Mouse (Mus musculus): ENCODE measurements around the gene Pdhx.

Gene Pdhx

GRCm38 (mm10) chr2:102990301-102990702 lies 83.0 kb downstream of the Pdhx start:
- peak; percentile 76 for DNase-seq (ENCODE audit: low read depth, low spot score)

- DNase-seq (ENCODE audit: low read depth, low spot score) = no peak
Measured at GRCm38 (mm10) chr2:102989446-102989845, 83.9 kb downstream of the Pdhx start.

GRCm38 (mm10) chr2:102987708-102988010 lies 85.7 kb downstream of the Pdhx start:
- no peak for DNase-seq (ENCODE audit: low read depth, low spot score)

GRCm38 (mm10) chr2:102986964-102987707 lies 86.2 kb downstream of the Pdhx start:
- DNase-seq (ENCODE audit: low read depth, low spot score) = no peak

GRCm38 (mm10) chr2:102986424-102986823 lies 86.9 kb downstream of the Pdhx start:
- DNase-seq (ENCODE audit: low read depth, low spot score) = no peak

- no peak for DNase-seq (ENCODE audit: low read depth, low spot score)
Measured at GRCm38 (mm10) chr2:102982822-102983221, 90.5 kb downstream of the Pdhx start.

GRCm38 (mm10) chr2:102981446-102982314 lies 91.6 kb downstream of the Pdhx start:
- DNase-seq (ENCODE audit: low read depth, low spot score) = no peak

GRCm38 (mm10) chr2:102980870-102981269 lies 92.4 kb downstream of the Pdhx start:
- no peak for DNase-seq (ENCODE audit: low read depth, low spot score)

- DNase-seq (ENCODE audit: low read depth, low spot score) = no peak
Measured at GRCm38 (mm10) chr2:102979519-102979918, 93.8 kb downstream of the Pdhx start.

- DNase-seq (ENCODE audit: low read depth, low spot score) = no peak
Measured at GRCm38 (mm10) chr2:102979112-102979511, 94.2 kb downstream of the Pdhx start.

GRCm38 (mm10) chr2:102975358-102975945 lies 97.9 kb downstream of the Pdhx start:
- DNase-seq (ENCODE audit: low read depth, low spot score) = no peak

GRCm38 (mm10) chr2:102973115-102973514 lies 100.2 kb downstream of the Pdhx start:
- DNase-seq (ENCODE audit: low read depth, low spot score) = peak; percentile 60

GRCm38 (mm10) chr2:102972575-102972974 lies 100.7 kb downstream of the Pdhx start:
- no peak for DNase-seq (ENCODE audit: low read depth, low spot score)

GRCm38 (mm10) chr2:102971951-102972350 lies 101.4 kb downstream of the Pdhx start:
- DNase-seq (ENCODE audit: low read depth, low spot score) = no peak

Measured in A20 (cell line).